Mouse (Mus musculus): Measurements from ENCODE around the gene Gm21915. TPM values are rescaled to one million over a fixed set of nuclear protein-coding genes. Genes with fewer than 3 reads are reported as not detected.

The Gm21915 gene
- polyA plus RNA-seq, 1 experiment, result not detected

GRCm38 (mm10) chr9:40651239-40651859 is 19.1 kb upstream of the Gm21915 start:
- Histone ChIP-seq H3K4me3 (ENCODE audit: insufficient read depth, low read length) (no peak overlapping the region), H3K4me1 (ENCODE audit: control insufficient read depth, insufficient read depth, low read length) (no peaks in the 10 kb centered on the region), H3K27ac (ENCODE audit: insufficient read depth, low read length) (no peak overlapping the region)
- TF ChIP-seq CTCF (IDR thresholded peaks at IDR 0.05; ENCODE audit: extremely low read depth, insufficient read depth, low read length) (no peak), POLR2A (IDR thresholded peaks at IDR 0.05; ENCODE audit: extremely low read depth, insufficient read depth, low read length) (no peak)

DNA sequence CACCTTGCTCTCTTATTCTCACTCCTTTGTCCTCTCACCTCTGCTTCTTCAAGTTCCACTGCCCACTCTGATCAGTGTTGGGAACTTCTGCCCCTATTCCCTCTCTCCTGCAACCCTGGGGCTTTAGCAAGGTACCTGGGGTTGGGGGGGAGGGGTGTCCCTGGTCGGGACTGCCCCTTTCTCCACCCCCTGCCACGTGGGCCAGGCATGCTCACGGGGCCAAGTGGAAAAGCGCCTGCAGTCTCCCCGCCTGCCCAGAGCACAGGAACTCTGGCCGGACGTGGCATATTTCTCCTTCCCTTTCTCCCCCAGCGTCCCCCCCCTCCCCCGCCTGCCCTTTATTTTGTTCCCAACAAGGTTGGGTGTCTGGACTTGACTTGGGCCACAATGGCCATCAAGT is 17.7 kb upstream of the Gm21915 start:
- no peaks in the 10 kb centered on the region for H3K4me1 ChIP-seq (ENCODE audit: control insufficient read depth, insufficient read depth, low read length)
- no peak overlapping the region for H3K4me3 ChIP-seq (ENCODE audit: insufficient read depth, low read length)
- TF ChIP-seq POLR2A (IDR thresholded peaks at IDR 0.05; ENCODE audit: extremely low read depth, insufficient read depth, low read length) (no peak), CTCF (IDR thresholded peaks at IDR 0.05; ENCODE audit: extremely low read depth, insufficient read depth, low read length) (no peak)
- no peak overlapping the region for H3K27ac ChIP-seq (ENCODE audit: insufficient read depth, low read length)

- TF ChIP-seq CTCF (IDR thresholded peaks at IDR 0.05; ENCODE audit: extremely low read depth, insufficient read depth, low read length), result no peak
- no peak for TF ChIP-seq POLR2A (IDR thresholded peaks at IDR 0.05; ENCODE audit: extremely low read depth, insufficient read depth, low read length)
- Histone ChIP-seq H3K27ac (ENCODE audit: insufficient read depth, low read length) (no peak overlapping the region), H3K4me1 (ENCODE audit: control insufficient read depth, insufficient read depth, low read length) (no peaks in the 10 kb centered on the region), H3K4me3 (ENCODE audit: insufficient read depth, low read length) (no peak overlapping the region)
Measured at GRCm38 (mm10) chr9:40666190-40666803, 4.1 kb upstream of the Gm21915 start.

- Histone ChIP-seq H3K27ac (ENCODE audit: insufficient read depth, low read length) (no peak overlapping the region), H3K4me3 (ENCODE audit: insufficient read depth, low read length) (no peak overlapping the region), H3K4me1 (ENCODE audit: control insufficient read depth, insufficient read depth, low read length) (peaks cover 2% of the 10 kb centered on the region; the same call in 1 of the 2 replicates)
- TF ChIP-seq POLR2A (IDR thresholded peaks at IDR 0.05; ENCODE audit: extremely low read depth, insufficient read depth, low read length) (no peak), CTCF (IDR thresholded peaks at IDR 0.05; ENCODE audit: extremely low read depth, insufficient read depth, low read length) (no peak)
Measured at GRCm38 (mm10) chr9:40671323-40671930, 1.0 kb downstream of the Gm21915 start.

DNA sequence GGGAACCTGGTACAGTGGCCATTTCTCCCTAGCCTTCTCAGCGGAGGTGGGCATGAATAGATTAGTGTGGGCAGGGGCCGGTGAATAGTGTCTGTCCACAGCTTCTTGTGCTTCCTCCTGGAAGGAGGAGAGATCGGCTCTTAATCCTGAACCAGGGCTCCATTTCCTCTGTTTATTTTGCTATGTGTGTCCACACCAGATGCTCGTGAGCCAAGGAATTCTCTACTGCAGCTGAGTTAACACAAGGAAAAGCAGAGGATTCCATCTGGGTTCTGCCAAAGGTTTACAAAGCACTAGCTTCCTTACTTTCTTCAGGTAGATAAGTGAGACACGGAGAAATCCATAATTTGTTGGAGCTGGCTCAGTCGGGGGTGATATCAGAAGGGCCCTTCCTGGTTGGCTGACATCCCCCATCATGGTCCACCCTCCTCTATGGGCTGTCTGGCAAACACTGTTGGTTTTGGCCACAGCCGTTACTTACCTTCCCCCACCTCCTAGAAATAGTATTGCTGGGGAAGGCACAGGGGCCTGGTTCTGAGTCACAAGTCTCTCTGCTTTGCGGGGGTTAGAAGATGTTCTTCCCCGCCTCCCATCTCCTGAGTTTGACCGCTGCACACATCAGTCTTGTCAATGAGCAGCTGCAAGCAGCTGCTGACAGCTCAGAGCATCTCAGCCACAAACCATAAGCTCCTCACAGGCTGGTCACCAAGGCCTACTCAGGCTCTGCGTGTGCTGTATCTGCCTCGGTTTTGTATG is 5.0 kb downstream of the Gm21915 start:
- peaks cover 2% of the 10 kb centered on the region; the same call in 1 of the 2 replicates for H3K4me1 ChIP-seq (ENCODE audit: control insufficient read depth, insufficient read depth, low read length)
- TF ChIP-seq CTCF (IDR thresholded peaks at IDR 0.05; ENCODE audit: extremely low read depth, insufficient read depth, low read length), result no peak
- TF ChIP-seq POLR2A (IDR thresholded peaks at IDR 0.05; ENCODE audit: extremely low read depth, insufficient read depth, low read length), result no peak
- H3K4me3 ChIP-seq (ENCODE audit: insufficient read depth, low read length), result no peak overlapping the region
- H3K27ac ChIP-seq (ENCODE audit: insufficient read depth, low read length), result no peak overlapping the region

DNA sequence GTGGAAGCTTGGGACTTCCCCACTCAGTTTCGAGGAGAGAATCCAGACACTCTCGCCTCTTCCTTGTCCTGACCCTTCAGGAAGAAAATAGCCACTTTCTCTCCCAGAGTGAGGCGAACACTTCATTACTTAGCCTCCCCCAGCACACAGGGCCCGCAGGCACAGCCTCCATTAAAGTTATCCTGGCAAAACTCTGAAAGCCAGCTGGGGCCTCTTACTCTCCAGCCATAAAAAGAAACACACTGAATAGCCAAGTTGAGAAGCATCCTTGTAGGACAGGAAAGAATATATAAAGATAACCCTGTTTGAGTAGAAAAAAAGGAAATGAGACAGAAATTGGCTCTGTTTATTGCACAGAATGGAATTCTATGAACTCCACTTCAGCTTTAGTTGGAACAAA is 8.2 kb downstream of the Gm21915 start:
- Histone ChIP-seq H3K4me3 (ENCODE audit: insufficient read depth, low read length) (no peak overlapping the region), H3K27ac (ENCODE audit: insufficient read depth, low read length) (no peak overlapping the region), H3K4me1 (ENCODE audit: control insufficient read depth, insufficient read depth, low read length) (no peaks in the 10 kb centered on the region)
- TF ChIP-seq CTCF (IDR thresholded peaks at IDR 0.05; ENCODE audit: extremely low read depth, insufficient read depth, low read length) (no peak), POLR2A (IDR thresholded peaks at IDR 0.05; ENCODE audit: extremely low read depth, insufficient read depth, low read length) (no peak)

- TF ChIP-seq POLR2A (IDR thresholded peaks at IDR 0.05; ENCODE audit: extremely low read depth, insufficient read depth, low read length) (no peak), CTCF (IDR thresholded peaks at IDR 0.05; ENCODE audit: extremely low read depth, insufficient read depth, low read length) (no peak)
- Histone ChIP-seq H3K4me1 (ENCODE audit: control insufficient read depth, insufficient read depth, low read length) (no peaks in the 10 kb centered on the region), H3K4me3 (ENCODE audit: insufficient read depth, low read length) (peak within 1 kb of the TSS; percentile 73), H3K27ac (ENCODE audit: insufficient read depth, low read length) (peak within 1 kb of the TSS; percentile 65)
Measured at GRCm38 (mm10) chr9:40685801-40686420, 15.5 kb downstream of the Gm21915 start, which contains the start of gene Clmp. Clmp (plus strand) TSS chr9:40685962.

DNA sequence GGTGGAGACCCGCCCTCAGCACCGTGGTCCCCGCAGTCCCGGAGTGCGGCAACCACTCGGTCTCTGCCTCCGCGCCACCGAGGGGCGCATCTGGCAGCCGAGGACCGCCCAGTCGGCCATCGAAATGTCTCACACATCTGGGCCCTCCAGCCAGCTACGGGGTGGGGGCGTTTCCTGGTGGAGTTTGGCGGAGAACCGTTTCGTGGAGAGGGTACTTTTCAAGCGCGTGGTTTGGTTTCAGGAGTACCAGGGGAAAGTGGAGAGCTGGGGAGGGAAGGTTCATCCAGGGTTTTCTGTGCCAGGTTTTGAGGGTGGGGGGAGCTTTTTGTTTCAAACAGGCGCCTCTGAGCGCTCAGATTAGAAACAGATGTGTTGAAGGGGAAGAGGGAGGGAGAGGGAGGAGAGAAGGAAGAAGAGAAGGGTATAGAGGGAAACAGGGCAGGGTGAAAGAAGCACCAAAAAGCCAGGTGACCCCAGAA is 16.0 kb downstream of the Gm21915 start:
- Histone ChIP-seq H3K27ac (ENCODE audit: insufficient read depth, low read length) (peak overlapping the region; percentile 65), H3K4me3 (ENCODE audit: insufficient read depth, low read length) (peak overlapping the region; percentile 73)
- TF ChIP-seq POLR2A (IDR thresholded peaks at IDR 0.05; ENCODE audit: extremely low read depth, insufficient read depth, low read length), result no peak
- no peak for TF ChIP-seq CTCF (IDR thresholded peaks at IDR 0.05; ENCODE audit: extremely low read depth, insufficient read depth, low read length)

GRCm38 (mm10) chr9:40687053-40687452 is 16.6 kb downstream of the Gm21915 start:
- H3K27ac ChIP-seq (ENCODE audit: insufficient read depth, low read length), result no peak overlapping the region
- peak overlapping the region; percentile 73 for H3K4me3 ChIP-seq (ENCODE audit: insufficient read depth, low read length)
- H3K4me1 ChIP-seq (ENCODE audit: control insufficient read depth, insufficient read depth, low read length), result no peaks in the 10 kb centered on the region
- TF ChIP-seq POLR2A (IDR thresholded peaks at IDR 0.05; ENCODE audit: extremely low read depth, insufficient read depth, low read length) (no peak), CTCF (IDR thresholded peaks at IDR 0.05; ENCODE audit: extremely low read depth, insufficient read depth, low read length) (no peak)

More for the DNA sequence above, 16.0 kb downstream of the Gm21915 start:
- no peaks in the 10 kb centered on the region for H3K4me1 ChIP-seq (ENCODE audit: control insufficient read depth, insufficient read depth, low read length)
